Mouse (Mus musculus): ENCODE results near the gene Tuba1a.
"Not testable (repeated sequence)": the region's sequence is repeated elsewhere in the genome, so short reads cannot be mapped to it uniquely, and the experiment has no call there.

The Tuba1a gene

GRCm38 (mm10) chr15:98985982-98986715 lies 32.6 kb upstream of the Tuba1a start:
- DNase-seq (ENCODE audit: low read depth, low spot score), result peak; percentile 41

- DNase-seq (ENCODE audit: low read depth, low spot score), result peak; percentile 95
Observed at GRCm38 (mm10) chr15:98985240-98985981, 31.9 kb upstream of the Tuba1a start.

GRCm38 (mm10) chr15:98984681-98985080 lies 31.2 kb upstream of the Tuba1a start:
- DNase-seq (ENCODE audit: low read depth, low spot score), result no peak

- no peak for DNase-seq (ENCODE audit: low read depth, low spot score)
Observed at GRCm38 (mm10) chr15:98983431-98984081, 30.1 kb upstream of the Tuba1a start.

GRCm38 (mm10) chr15:98982100-98982499 lies 28.6 kb upstream of the Tuba1a start:
- no peak for DNase-seq (ENCODE audit: low read depth, low spot score)

- no peak for DNase-seq (ENCODE audit: low read depth, low spot score)
Observed at GRCm38 (mm10) chr15:98980012-98980614, 26.6 kb upstream of the Tuba1a start.

GRCm38 (mm10) chr15:98978409-98979172 lies 25.1 kb upstream of the Tuba1a start:
- DNase-seq (ENCODE audit: low read depth, low spot score), result no peak

GRCm38 (mm10) chr15:98977759-98978408 lies 24.4 kb upstream of the Tuba1a start:
- peak; percentile 62 for DNase-seq (ENCODE audit: low read depth, low spot score)

GRCm38 (mm10) chr15:98976763-98977758 lies 23.6 kb upstream of the Tuba1a start:
- peak; percentile 44 for DNase-seq (ENCODE audit: low read depth, low spot score)

GRCm38 (mm10) chr15:98973015-98973614 lies 19.6 kb upstream of the Tuba1a start:
- no peak for DNase-seq (ENCODE audit: low read depth, low spot score)

GRCm38 (mm10) chr15:98971576-98972320 lies 18.2 kb upstream of the Tuba1a start:
- not testable (repeated sequence) for DNase-seq (ENCODE audit: low read depth, low spot score)

- peak; percentile 43 for DNase-seq (ENCODE audit: low read depth, low spot score)
Observed at GRCm38 (mm10) chr15:98971111-98971510, 17.6 kb upstream of the Tuba1a start.

GRCm38 (mm10) chr15:98969372-98970101 lies 16.0 kb upstream of the Tuba1a start:
- peak; percentile 32 for DNase-seq (ENCODE audit: low read depth, low spot score)

GRCm38 (mm10) chr15:98968701-98969371 lies 15.3 kb upstream of the Tuba1a start:
- peak; percentile 62 for DNase-seq (ENCODE audit: low read depth, low spot score)

- DNase-seq (ENCODE audit: low read depth, low spot score), result no peak
Observed at GRCm38 (mm10) chr15:98959531-98959930, 6.0 kb upstream of the Tuba1a start.

- peak; percentile 62 for DNase-seq (ENCODE audit: low read depth, low spot score)
Observed at GRCm38 (mm10) chr15:98958901-98959420, 5.5 kb upstream of the Tuba1a start.

GRCm38 (mm10) chr15:98957475-98957874 lies 4.0 kb upstream of the Tuba1a start:
- DNase-seq (ENCODE audit: low read depth, low spot score), result no peak
